Mouse (Mus musculus): ENCODE results near the gene Ints3. TPM values are rescaled to one million over a fixed set of nuclear protein-coding genes. Genes with fewer than 3 reads are reported as not detected.

Gene Ints3
- 34.0 and 35.2 TPM in 2 replicates for polyA plus RNA-seq (2014; fragmentation: Nextera tagmentation; extraction: Ambion mirVana)

- Histone ChIP-seq H3K9ac (ENCODE audit: low read depth, low read length) (peak within 1 kb of the TSS; percentile 78), H3K4me3 (ENCODE audit: low read depth, low read length) (peak within 1 kb of the TSS; percentile 63), H3K4me1 (replicated peaks; ENCODE audit: control insufficient read depth, insufficient read depth, low read length) (peaks cover 38% of the 10 kb centered on the region), H3K27me3 (replicated peaks; ENCODE audit: control insufficient read depth, insufficient read depth, low read length) (no peaks in the 10 kb centered on the region), H3K9me3 (ENCODE audit: control insufficient read depth, low read length) (no peaks in the 10 kb centered on the region), H3K36me3 (ENCODE audit: control insufficient read depth, insufficient read depth, low read length) (no peaks in the 10 kb centered on the region), H3K4me2 (peak within 1 kb of the TSS; percentile 96), H3K27ac (ENCODE audit: low read depth, low read length) (peak within 1 kb of the TSS; percentile 80)
- under 1% methylated on average over 52 of the region's 52 CpGs for WGBS
- ATAC-seq (replicated peaks; ENCODE audit: low FRiP score) = peak; percentile 99
- DNase-seq (ENCODE audit: low spot score) = peak; percentile 96
These were observed at the start of gene Ints3 for GRCm38 (mm10) chr3:90433381-90434020. TSS of gene Ints3 (minus strand) at chr3:90433622.

- Histone ChIP-seq H3K9ac (ENCODE audit: low read depth, low read length) (peak within 1 kb of the TSS; percentile 85), H3K4me1 (replicated peaks; ENCODE audit: control insufficient read depth, insufficient read depth, low read length) (peaks cover 7% of the 10 kb centered on the region), H3K4me2 (peak within 1 kb of the TSS; percentile 94), H3K27ac (ENCODE audit: low read depth, low read length) (peak within 1 kb of the TSS; percentile 86), H3K9me3 (ENCODE audit: control insufficient read depth, low read length) (no peaks in the 10 kb centered on the region), H3K36me3 (ENCODE audit: control insufficient read depth, insufficient read depth, low read length) (peaks cover 22% of the 10 kb centered on the region), H3K27me3 (replicated peaks; ENCODE audit: control insufficient read depth, insufficient read depth, low read length) (no peaks in the 10 kb centered on the region), H3K4me3 (ENCODE audit: low read depth, low read length) (peak within 1 kb of the TSS; percentile 90)
- under 1% methylated on average over 45 of the region's 45 CpGs for WGBS
- ATAC-seq (replicated peaks; ENCODE audit: low FRiP score) = peak; percentile 98
- DNase-seq (ENCODE audit: low spot score) = peak; percentile 97
These were observed 42.6 kb upstream of the Ints3 start, which contains the start of gene Ilf2 for GRCm38 (mm10) chr3:90475831-90476611. TSS of gene Ilf2 (plus strand) at chr3:90476126.

- no peak overlapping the region for H3K27ac ChIP-seq (ENCODE audit: low read depth, low read length)
- peaks cover 20% of the 10 kb centered on the region for H3K36me3 ChIP-seq (ENCODE audit: control insufficient read depth, insufficient read depth, low read length)
- WGBS = 37% methylated on average over 15 of the region's 16 CpGs
- H3K27me3 ChIP-seq (replicated peaks; ENCODE audit: control insufficient read depth, insufficient read depth, low read length) = no peaks in the 10 kb centered on the region
- H3K4me2 ChIP-seq = peak overlapping the region; percentile 55
- peak overlapping the region; percentile 39; the same call in 1 of the 2 replicates for H3K4me3 ChIP-seq (ENCODE audit: low read depth, low read length)
- DNase-seq (ENCODE audit: low spot score) = no peak
- no peak overlapping the region for H3K9ac ChIP-seq (ENCODE audit: low read depth, low read length)
- peaks cover 7% of the 10 kb centered on the region for H3K4me1 ChIP-seq (replicated peaks; ENCODE audit: control insufficient read depth, insufficient read depth, low read length)
- ATAC-seq (replicated peaks; ENCODE audit: low FRiP score) = peak; percentile 3; the same call in 1 of the 2 replicates
- H3K9me3 ChIP-seq (ENCODE audit: control insufficient read depth, low read length) = no peaks in the 10 kb centered on the region
These were observed 41.9 kb upstream of the Ints3 start for GRCm38 (mm10) chr3:90475151-90475830.

- Histone ChIP-seq H3K27me3 (replicated peaks; ENCODE audit: control insufficient read depth, insufficient read depth, low read length) (no peaks in the 10 kb centered on the region), H3K4me3 (ENCODE audit: low read depth, low read length) (no peak overlapping the region), H3K4me2 (no peak overlapping the region), H3K9me3 (ENCODE audit: control insufficient read depth, low read length) (no peaks in the 10 kb centered on the region), H3K4me1 (replicated peaks; ENCODE audit: control insufficient read depth, insufficient read depth, low read length) (peaks cover 5% of the 10 kb centered on the region), H3K27ac (ENCODE audit: low read depth, low read length) (no peak overlapping the region), H3K9ac (ENCODE audit: low read depth, low read length) (no peak overlapping the region), H3K36me3 (ENCODE audit: control insufficient read depth, insufficient read depth, low read length) (0 out of 2 replicates have a peak, but pooled peaks cover 1% of the 10 kb centered on the region)
- WGBS = 20% methylated on average over 3 of the region's 3 CpGs
- ATAC-seq (replicated peaks; ENCODE audit: low FRiP score) = no peak
- DNase-seq (ENCODE audit: low spot score) = no peak
These were observed 38.8 kb upstream of the Ints3 start for GRCm38 (mm10) chr3:90472213-90472612.

GRCm38 (mm10) chr3:90467618-90468300, 34.3 kb upstream of the Ints3 start:
- DNase-seq (ENCODE audit: low spot score) = no peak
- 88% methylated on average over 10 of the region's 10 CpGs for WGBS
- peaks cover 7% of the 10 kb centered on the region for H3K4me1 ChIP-seq (replicated peaks; ENCODE audit: control insufficient read depth, insufficient read depth, low read length)

GRCm38 (mm10) chr3:90466311-90466766, 32.9 kb upstream of the Ints3 start:
- peak overlapping the region; percentile 52 for H3K4me3 ChIP-seq (ENCODE audit: low read depth, low read length)
- H3K27ac ChIP-seq (ENCODE audit: low read depth, low read length) = no peak overlapping the region
- ATAC-seq (replicated peaks; ENCODE audit: low FRiP score) (peak; percentile 43), DNase-seq (ENCODE audit: low spot score) (peak; percentile 47)
- H3K4me2 ChIP-seq = peak overlapping the region; percentile 83
- H3K9me3 ChIP-seq (ENCODE audit: control insufficient read depth, low read length) = no peaks in the 10 kb centered on the region
- no peak overlapping the region for H3K9ac ChIP-seq (ENCODE audit: low read depth, low read length)
- peaks cover 46% of the 10 kb centered on the region for H3K27me3 ChIP-seq (replicated peaks; ENCODE audit: control insufficient read depth, insufficient read depth, low read length)
- H3K36me3 ChIP-seq (ENCODE audit: control insufficient read depth, insufficient read depth, low read length) = no peaks in the 10 kb centered on the region
- WGBS = 1% methylated on average over 15 of the region's 15 CpGs
- peaks cover 7% of the 10 kb centered on the region for H3K4me1 ChIP-seq (replicated peaks; ENCODE audit: control insufficient read depth, insufficient read depth, low read length)

More at GRCm38 (mm10) chr3:90467618-90468300, 34.3 kb upstream of the Ints3 start:
- H3K9me3 ChIP-seq (ENCODE audit: control insufficient read depth, low read length) = no peaks in the 10 kb centered on the region
- H3K36me3 ChIP-seq (ENCODE audit: control insufficient read depth, insufficient read depth, low read length) = no peaks in the 10 kb centered on the region
- H3K27ac ChIP-seq (ENCODE audit: low read depth, low read length) = no peak overlapping the region
- no peak for ATAC-seq (replicated peaks; ENCODE audit: low FRiP score)
- peaks cover 34% of the 10 kb centered on the region for H3K27me3 ChIP-seq (replicated peaks; ENCODE audit: control insufficient read depth, insufficient read depth, low read length)
- H3K4me3 ChIP-seq (ENCODE audit: low read depth, low read length) = no peak overlapping the region
- no peak overlapping the region for H3K4me2 ChIP-seq
- no peak overlapping the region for H3K9ac ChIP-seq (ENCODE audit: low read depth, low read length)

- peak within 1 kb of the TSS; percentile 83 for H3K4me2 ChIP-seq
- H3K27ac ChIP-seq (ENCODE audit: low read depth, low read length) = no peak within 1 kb of the TSS
- ATAC-seq (replicated peaks; ENCODE audit: low FRiP score) (peak; percentile 56), DNase-seq (ENCODE audit: low spot score) (peak; percentile 54)
- peak within 1 kb of the TSS; percentile 52 for H3K4me3 ChIP-seq (ENCODE audit: low read depth, low read length)
- H3K27me3 ChIP-seq (replicated peaks; ENCODE audit: control insufficient read depth, insufficient read depth, low read length) = peaks cover 46% of the 10 kb centered on the region
- peaks cover 7% of the 10 kb centered on the region for H3K4me1 ChIP-seq (replicated peaks; ENCODE audit: control insufficient read depth, insufficient read depth, low read length)
- peak within 1 kb of the TSS; percentile 41 for H3K9ac ChIP-seq (ENCODE audit: low read depth, low read length)
- no peaks in the 10 kb centered on the region for H3K36me3 ChIP-seq (ENCODE audit: control insufficient read depth, insufficient read depth, low read length)
- H3K9me3 ChIP-seq (ENCODE audit: control insufficient read depth, low read length) = no peaks in the 10 kb centered on the region
- WGBS = under 1% methylated on average over 29 of the region's 49 CpGs
These were observed 32.4 kb upstream of the Ints3 start, which contains the start of gene Npr1 for GRCm38 (mm10) chr3:90465686-90466310. TSS of gene Npr1 (minus strand) at chr3:90465866.

All from liver, embryonic 11.5 days (tissue).